Mouse (Mus musculus) hindbrain, postnatal 0 days (tissue): ENCODE data around the gene Vwa7. TPM values are rescaled to one million over a fixed set of nuclear protein-coding genes. Genes with fewer than 3 reads are reported as not detected.

Experiments
- ATAC-seq: fragments of 200-750 bp; cut with Nextera tagmentation; 2 replicates; pipeline ENCODE4 v1.8.0; 2017; ENCODE audit warnings: mild to moderate bottlenecking, moderate TSS enrichment, moderate library complexity
- DNase-seq: peaks from one replicate; pipeline ENCODE4 v3.0.0-alpha.2; 2015; ENCODE audit warnings: low spot score
- H3K27ac ChIP-seq: fragments of 300-500 bp; sonication (generic); 2 replicates; pipeline ENCODE4 v1.5.1; 2014; ENCODE audit warnings: mild to moderate bottlenecking
- H3K27me3 ChIP-seq: fragments of 300-500 bp; sonication (generic); 2 replicates; pipeline ENCODE4 v1.6.1; 2014; ENCODE audit warnings: low read length, mixed read lengths; ENCODE audit not compliant: insufficient read depth
- H3K36me3 ChIP-seq: fragments of 300-500 bp; sonication (generic); 2 replicates; pipeline ENCODE4 v1.6.1; 2014; ENCODE audit warnings: low read length, mixed read lengths; ENCODE audit not compliant: insufficient read depth
- H3K4me1 ChIP-seq: fragments of 300-500 bp; sonication (generic); 2 replicates; pipeline ENCODE4 v1.6.1; 2014; ENCODE audit warnings: antibody characterized with exemption, low read length, mixed read lengths; ENCODE audit not compliant: insufficient read depth
- H3K4me2 ChIP-seq: fragments of 300-500 bp; sonication (generic); 2 replicates; pipeline ENCODE4 v1.6.1; 2014; ENCODE audit warnings: low read depth, mild to moderate bottlenecking, low read length, moderate library complexity, mixed read lengths
- H3K4me3 ChIP-seq: fragments of 300-500 bp; sonication (generic); 2 replicates; pipeline ENCODE4 v1.5.1; 2014; ENCODE audit warnings: low read length
- H3K9ac ChIP-seq: fragments of 300-500 bp; sonication (generic); replicated peaks from 2 replicates; pipeline ENCODE4 v1.6.1; 2014; ENCODE audit warnings: mild to moderate bottlenecking, low read length, moderate library complexity, mixed read lengths
- H3K9me3 ChIP-seq: fragments of 300-500 bp; sonication (generic); 2 replicates; pipeline ENCODE4 v1.6.1; 2016; ENCODE audit warnings: low read length, mixed read lengths
- CTCF ChIP-seq: IDR thresholded peaks from 2 replicates; pipeline ENCODE4 v1.5.1; 2016; ENCODE audit warnings: antibody characterized with exemption, control low read depth, low read depth
- WGBS: fragments of 180-500 bp; shearing (Covaris S2); extraction: QIAGEN DNeasy Blood & Tissue Kit; methylation state at CpG from one replicate; pipeline ENCODE4 v1.1.7; 2014; 5-methylcytosine and 5-hydroxymethylcytosine counted together
- polyA plus RNA-seq: library from polyadenylated mRNA; unstranded; fragments of >200 nt; fragmentation: Nextera tagmentation; extraction: Ambion mirVana; gene quantifications from 2 replicates; pipeline ENCODE4 v1.2.1, GENCODE M21; 2015
- total RNA-seq: library from RNA; depleted of rRNA; stranded (reverse); fragments of >200 nt; gene quantifications from 2 replicates; pipeline ENCODE4 v1.2.3, GENCODE M21; 2014; rRNA removed

The Vwa7 gene
- total and polyA plus RNA-seq, 2 experiments from 2014 or later: 0.11 to 0.68 TPM

DNA sequence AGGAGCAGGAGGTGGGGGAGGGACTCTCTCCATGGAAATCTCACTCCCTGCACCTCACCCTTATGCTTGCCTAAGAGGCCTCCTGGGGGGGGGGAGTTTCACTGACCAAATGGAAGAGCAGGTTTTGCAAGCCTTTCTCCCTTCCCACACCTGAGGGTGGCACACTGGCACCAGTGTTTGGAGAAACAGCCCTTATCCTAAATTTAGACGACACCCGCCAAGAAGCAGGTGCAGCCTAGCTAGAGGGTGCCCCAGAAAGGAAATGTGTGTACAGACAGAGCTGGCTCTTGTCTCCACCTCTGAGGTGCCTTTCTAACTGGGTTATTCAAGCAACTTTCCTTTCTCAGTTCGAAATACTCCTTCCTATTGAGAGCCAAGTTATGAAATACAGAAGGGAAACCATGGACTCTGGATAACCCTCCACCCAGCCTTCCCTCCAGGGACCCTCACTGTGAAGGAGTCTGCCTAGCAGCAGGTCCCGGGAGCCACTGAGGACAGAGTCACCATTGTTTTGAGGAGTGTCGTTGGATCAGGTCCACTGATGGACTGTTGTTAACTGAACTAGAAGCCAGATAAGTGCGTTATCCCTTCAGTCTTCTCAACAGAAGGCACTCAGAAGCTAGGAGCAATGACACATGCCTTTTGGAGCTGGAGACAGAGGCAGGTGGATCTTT, 54.3 kb downstream of the Vwa7 start:
- Histone ChIP-seq H3K4me3 (no peak overlapping the region), H3K4me1 (no peaks in the 10 kb centered on the region), H3K27me3 (no peaks in the 10 kb centered on the region), H3K9ac (no peak overlapping the region), H3K27ac (no peak overlapping the region), H3K9me3 (no peaks in the 10 kb centered on the region), H3K4me2 (no peak overlapping the region), H3K36me3 (no peaks in the 10 kb centered on the region)
- ATAC-seq: no peak
- DNase-seq: no peak
- 47% methylated on average over 6 of the region's 6 CpGs for WGBS
- no peak for TF ChIP-seq CTCF

DNA sequence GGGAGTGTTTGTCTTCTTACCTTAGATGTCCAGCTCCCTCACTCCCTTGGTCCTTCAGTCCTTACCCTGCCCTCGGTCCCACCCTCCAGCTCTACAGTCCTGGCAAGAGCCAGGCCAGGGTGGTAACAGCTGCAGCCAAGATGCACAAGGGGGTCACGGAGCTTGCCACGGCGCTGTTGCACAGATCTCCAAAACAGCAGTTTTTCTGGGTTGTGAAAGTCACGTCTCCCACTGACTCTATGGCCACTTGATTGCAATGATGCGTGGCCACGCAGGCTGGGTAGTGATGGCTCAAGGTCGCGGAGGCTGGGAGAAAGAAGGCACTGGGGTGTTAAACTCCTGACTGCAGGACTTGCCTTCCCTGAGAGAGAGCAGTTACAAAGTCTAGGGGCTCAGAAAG, 55.1 kb downstream of the Vwa7 start:
- H3K9me3 ChIP-seq: no peaks in the 10 kb centered on the region
- no peaks in the 10 kb centered on the region for H3K27me3 ChIP-seq
- H3K4me2 ChIP-seq: no peak overlapping the region
- ATAC-seq: no peak
- TF ChIP-seq CTCF: no peak
- H3K9ac ChIP-seq: no peak overlapping the region
- no peak overlapping the region for H3K27ac ChIP-seq
- H3K4me1 ChIP-seq: no peaks in the 10 kb centered on the region
- no peak overlapping the region for H3K4me3 ChIP-seq
- DNase-seq: no peak
- 74% methylated on average over 9 of the region's 9 CpGs for WGBS
- no peaks in the 10 kb centered on the region for H3K36me3 ChIP-seq

DNA sequence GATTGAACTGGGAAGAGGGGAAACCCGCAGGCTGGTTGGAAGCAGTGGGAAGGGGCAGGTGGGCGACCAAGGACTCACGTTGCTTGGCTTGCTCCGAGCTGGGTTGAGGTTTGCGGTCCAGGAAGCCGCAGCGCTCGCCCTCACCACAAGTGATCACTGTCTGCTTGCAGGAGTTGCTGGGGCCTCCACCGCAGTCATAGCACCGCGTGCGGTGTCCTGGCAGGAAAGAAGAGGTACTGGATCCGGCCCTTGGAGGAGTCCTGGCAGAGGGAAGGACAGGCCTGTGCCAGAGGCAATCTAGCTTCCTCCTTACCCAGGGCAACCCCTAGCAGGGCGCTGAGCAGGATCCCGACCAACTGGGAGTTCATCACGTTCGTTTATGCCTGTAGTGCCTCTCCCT, 57.7 kb downstream of the Vwa7 start:
- H3K9me3 ChIP-seq: no peaks in the 10 kb centered on the region
- H3K4me3 ChIP-seq: no peak overlapping the region
- no peaks in the 10 kb centered on the region for H3K4me1 ChIP-seq
- no peaks in the 10 kb centered on the region for H3K27me3 ChIP-seq
- no peak overlapping the region for H3K9ac ChIP-seq
- DNase-seq: no peak
- ATAC-seq: no peak
- WGBS: 42% methylated on average over 17 of the region's 17 CpGs
- TF ChIP-seq CTCF: no peak
- H3K36me3 ChIP-seq: no peaks in the 10 kb centered on the region
- H3K27ac ChIP-seq: no peak overlapping the region
- H3K4me2 ChIP-seq: no peak overlapping the region

Other genes starting within 250 kb of the Vwa7 start
Only the 30 nearest of the 46 such genes appear.
- gene Zbtb12, start 137.1 kb upstream of the Vwa7 start, total RNA-seq: 20.7 and 31.1 TPM in 2 replicates
- gene Zbtb12, start 137.1 kb upstream of the Vwa7 start, polyA plus RNA-seq: 5.1 and 6.5 TPM in 2 replicates
- not detected in 2 replicates for gene Gm20547, start 134.5 kb upstream of the Vwa7 start, total RNA-seq
- gene Gm20547, start 134.5 kb upstream of the Vwa7 start, polyA plus RNA-seq: not detected in 2 replicates
- gene C2, start 118.3 kb upstream of the Vwa7 start, total RNA-seq: 5.4 and 7.8 TPM in 2 replicates
- 5.5 and 6.0 TPM in 2 replicates for gene C2, start 118.3 kb upstream of the Vwa7 start, polyA plus RNA-seq
- 309 and 317 TPM in 2 replicates for gene Ehmt2, start 118.1 kb upstream of the Vwa7 start, total RNA-seq
- gene Ehmt2, start 118.1 kb upstream of the Vwa7 start, polyA plus RNA-seq: 57.4 and 57.6 TPM in 2 replicates
- 0.22 TPM in 1 of 2 replicates, not detected in the other for gene Slc44a4, start 102.1 kb upstream of the Vwa7 start, total RNA-seq
- 0.18 and 0.25 TPM in 2 replicates for gene Slc44a4, start 102.1 kb upstream of the Vwa7 start, polyA plus RNA-seq
- gene Neu1, start 85.3 kb upstream of the Vwa7 start, total RNA-seq: 50.9 and 93.9 TPM in 2 replicates
- gene Neu1, start 85.3 kb upstream of the Vwa7 start, polyA plus RNA-seq: 42.9 and 43.1 TPM in 2 replicates
- gene Hspa1b, start 57.3 kb upstream of the Vwa7 start, total RNA-seq: 15.2 and 20.4 TPM in 2 replicates
- gene Hspa1b, start 57.3 kb upstream of the Vwa7 start, polyA plus RNA-seq: 0.51 and 0.55 TPM in 2 replicates
- gene Gm20481, start 46.7 kb upstream of the Vwa7 start, total RNA-seq: not detected in 2 replicates
- not detected in 2 replicates for gene Gm20481, start 46.7 kb upstream of the Vwa7 start, polyA plus RNA-seq
- gene Hspa1a, start 44.4 kb upstream of the Vwa7 start, total RNA-seq: 25.0 and 29.0 TPM in 2 replicates
- gene Hspa1a, start 44.4 kb upstream of the Vwa7 start, polyA plus RNA-seq: 13.6 and 14.7 TPM in 2 replicates
- 0.99 and 1.4 TPM in 2 replicates for gene Hspa1l, start 43.9 kb upstream of the Vwa7 start, total RNA-seq
- 0.76 TPM in 2 replicates for gene Hspa1l, start 43.9 kb upstream of the Vwa7 start, polyA plus RNA-seq
- gene Lsm2, start 34.7 kb upstream of the Vwa7 start, total RNA-seq: 35.5 and 43.1 TPM in 2 replicates
- gene Lsm2, start 34.7 kb upstream of the Vwa7 start, polyA plus RNA-seq: 106 and 110 TPM in 2 replicates
- 128 TPM in 2 replicates for gene Vars, start 15.6 kb upstream of the Vwa7 start, total RNA-seq
- gene Vars, start 15.6 kb upstream of the Vwa7 start, polyA plus RNA-seq: 39.9 and 41.7 TPM in 2 replicates
- gene Sapcd1, start 11.4 kb downstream of the Vwa7 start, total RNA-seq: 0.65 and 2.1 TPM in 2 replicates
- gene Sapcd1, start 11.4 kb downstream of the Vwa7 start, polyA plus RNA-seq: 2.4 and 2.7 TPM in 2 replicates
- gene Msh5, start 30.2 kb downstream of the Vwa7 start, total RNA-seq: 1.1 and 6.4 TPM in 2 replicates
- gene Msh5, start 30.2 kb downstream of the Vwa7 start, polyA plus RNA-seq: 2.2 and 3.1 TPM in 2 replicates
- 56.9 and 59.5 TPM in 2 replicates for gene Clic1, start 33.4 kb downstream of the Vwa7 start, total RNA-seq
- 81.9 and 88.5 TPM in 2 replicates for gene Clic1, start 33.4 kb downstream of the Vwa7 start, polyA plus RNA-seq
- 216 and 228 TPM in 2 replicates for gene Ddah2, start 42.5 kb downstream of the Vwa7 start, total RNA-seq
- 322 and 331 TPM in 2 replicates for gene Ddah2, start 42.5 kb downstream of the Vwa7 start, polyA plus RNA-seq
- not detected in 2 replicates for gene Ly6g6c, start 48.8 kb downstream of the Vwa7 start, total RNA-seq
- gene Ly6g6c, start 48.8 kb downstream of the Vwa7 start, polyA plus RNA-seq: not detected in 2 replicates
- gene Mpig6b, start 49.6 kb downstream of the Vwa7 start, total RNA-seq: not detected in 2 replicates
- gene Mpig6b, start 49.6 kb downstream of the Vwa7 start, polyA plus RNA-seq: 0.18 TPM in 2 replicates
- not detected in 2 replicates for gene Ly6g6e, start 60.3 kb downstream of the Vwa7 start, total RNA-seq
- 0.44 TPM in 1 of 2 replicates, not detected in the other for gene Ly6g6e, start 60.3 kb downstream of the Vwa7 start, polyA plus RNA-seq
- 0.78 TPM in 1 of 2 replicates, not detected in the other for gene Ly6g6d, start 61.5 kb downstream of the Vwa7 start, total RNA-seq
- 1.3 and 1.9 TPM in 2 replicates for gene Ly6g6d, start 61.5 kb downstream of the Vwa7 start, polyA plus RNA-seq
- gene Ly6g6f, start 69.0 kb downstream of the Vwa7 start, total RNA-seq: not detected in 2 replicates
- 0.26 TPM in 1 of 2 replicates, not detected in the other for gene Ly6g6f, start 69.0 kb downstream of the Vwa7 start, polyA plus RNA-seq
- 129 and 158 TPM in 2 replicates for gene Abhd16a, start 72.7 kb downstream of the Vwa7 start, total RNA-seq
- gene Abhd16a, start 72.7 kb downstream of the Vwa7 start, polyA plus RNA-seq: 121 TPM in 2 replicates
- gene Ly6g5c, start 91.7 kb downstream of the Vwa7 start, total RNA-seq: not detected in 2 replicates
- gene Ly6g5c, start 91.7 kb downstream of the Vwa7 start, polyA plus RNA-seq: not detected in 2 replicates
- gene Ly6g5b, start 98.8 kb downstream of the Vwa7 start, total RNA-seq: 1.7 and 2.0 TPM in 2 replicates
- 0.76 and 1.2 TPM in 2 replicates for gene Ly6g5b, start 98.8 kb downstream of the Vwa7 start, polyA plus RNA-seq
- gene Gpank1, start 104.9 kb downstream of the Vwa7 start, total RNA-seq: 13.1 and 14.1 TPM in 2 replicates
- gene Gpank1, start 104.9 kb downstream of the Vwa7 start, polyA plus RNA-seq: 18.1 and 19.1 TPM in 2 replicates
- 257 and 289 TPM in 2 replicates for gene Csnk2b, start 105.5 kb downstream of the Vwa7 start, total RNA-seq
- 332 and 350 TPM in 2 replicates for gene Csnk2b, start 105.5 kb downstream of the Vwa7 start, polyA plus RNA-seq
- gene D17H6S53E, start 109.8 kb downstream of the Vwa7 start, total RNA-seq: 14.0 and 29.7 TPM in 2 replicates
- gene D17H6S53E, start 109.8 kb downstream of the Vwa7 start, polyA plus RNA-seq: 9.4 and 11.6 TPM in 2 replicates
- gene Apom, start 115.5 kb downstream of the Vwa7 start, total RNA-seq: 0.37 TPM in 1 of 2 replicates, not detected in the other
- gene Apom, start 115.5 kb downstream of the Vwa7 start, polyA plus RNA-seq: 0.35 TPM in 1 of 2 replicates, not detected in the other
- 320 and 368 TPM in 2 replicates for gene Bag6, start 118.6 kb downstream of the Vwa7 start, total RNA-seq
- 50.0 and 55.8 TPM in 2 replicates for gene Bag6, start 118.6 kb downstream of the Vwa7 start, polyA plus RNA-seq
- gene Prrc2a, start 148.3 kb downstream of the Vwa7 start, total RNA-seq: 218 and 223 TPM in 2 replicates
- gene Prrc2a, start 148.3 kb downstream of the Vwa7 start, polyA plus RNA-seq: 92.6 and 99.2 TPM in 2 replicates